Mouse (Mus musculus) stomach, postnatal 0 days (tissue): ENCODE results near the gene Tspan8.

Experiments used
- CTCF ChIP-seq: IDR thresholded peaks from 2 replicates; pipeline ENCODE4 v1.5.1; 2016; ENCODE audit warnings: antibody characterized with exemption, low read depth, mild to moderate bottlenecking, moderate library complexity
- EP300 ChIP-seq: optimal IDR thresholded peaks from 2 replicates; pipeline ENCODE3; 2016; ENCODE audit warnings: antibody characterized with exemption

DNA sequence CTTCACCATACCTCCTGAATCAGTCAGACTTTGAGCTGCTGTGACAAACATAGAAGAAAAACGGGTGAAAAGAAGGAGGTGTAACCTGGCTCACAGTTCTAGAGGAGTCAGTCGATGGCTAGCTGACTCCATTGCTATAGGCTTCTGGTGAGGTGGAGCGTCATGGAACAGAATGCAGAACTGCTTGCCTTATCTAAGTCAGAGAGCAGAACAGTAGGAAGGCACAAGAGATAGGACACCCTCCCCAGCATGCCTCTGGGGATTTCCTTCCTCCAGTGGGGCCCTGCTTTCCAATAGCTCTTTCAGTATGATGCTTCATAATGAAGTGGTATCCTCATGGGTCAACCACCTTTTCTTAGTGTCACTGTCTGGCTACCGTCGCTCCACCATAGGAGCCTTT is 66.1 kb downstream of the Tspan8 start:
- TF ChIP-seq CTCF (no peak), EP300 (no peak)
